Mouse (Mus musculus) liver, adult 2 months (tissue): ENCODE measurements around the gene Zkscan14. TPM values are rescaled to one million over a fixed set of nuclear protein-coding genes. Genes with fewer than 3 reads are reported as not detected.
A peak's percentile ranks its signal among the peaks of the same experiment; 100 is the strongest.

Experiments used
- DNase-seq: peaks from one replicate; pipeline ENCODE4 v3.0.0-alpha.2; 2011; ENCODE audit warnings: low read depth, low spot score; ENCODE audit errors: extremely low read depth
- H3K27ac ChIP-seq: fragments of 200-500 bp; replicated peaks from 2 replicates; pipeline ENCODE4 v1.5.1; 2012; ENCODE audit warnings: low read depth, mild to moderate bottlenecking, control low read depth, inconsistent platforms, low read length; ENCODE audit not compliant: insufficient read depth
- H3K27me3 ChIP-seq: fragments of 200-500 bp; 2 replicates; pipeline ENCODE4 v1.6.1; 2012; ENCODE audit warnings: mild to moderate bottlenecking, moderate library complexity, low read length, inconsistent platforms; ENCODE audit not compliant: control insufficient read depth, insufficient read depth
- H3K36me3 ChIP-seq: fragments of 200-500 bp; 2 replicates; pipeline ENCODE4 v1.6.1; 2012; ENCODE audit warnings: low read length, inconsistent platforms; ENCODE audit not compliant: control insufficient read depth, insufficient read depth
- H3K4me1 ChIP-seq: fragments of 200-500 bp; 2 replicates; pipeline ENCODE4 v1.6.1; 2011; ENCODE audit warnings: low read length; ENCODE audit not compliant: control insufficient read depth, insufficient read depth
- H3K4me3 ChIP-seq: fragments of 200-500 bp; 2 replicates; pipeline ENCODE4 v1.5.1; 2011; ENCODE audit warnings: low read depth, mild to moderate bottlenecking, control low read depth, low read length, moderate library complexity; ENCODE audit not compliant: insufficient read depth
- H3K79me2 ChIP-seq: fragments of 200-500 bp; 2 replicates; pipeline ENCODE4 v1.6.1; 2012; ENCODE audit warnings: inconsistent platforms, mild to moderate bottlenecking, low read length, moderate library complexity; ENCODE audit not compliant: control insufficient read depth, insufficient read depth
- H3K9ac ChIP-seq: fragments of 200-500 bp; 2 replicates; pipeline ENCODE4 v1.6.1; 2012; ENCODE audit warnings: low read depth, mild to moderate bottlenecking, control low read depth, inconsistent platforms, low read length
- CTCF ChIP-seq: fragments of 200-500 bp; IDR thresholded peaks from 2 replicates; pipeline ENCODE4 v1.5.1; 2011; ENCODE audit warnings: low read depth, low read length, control low read depth
- POLR2A ChIP-seq: fragments of 200-500 bp; IDR thresholded peaks from 2 replicates; pipeline ENCODE4 v1.6.1; 2011; ENCODE audit warnings: low read length, control low read depth; ENCODE audit not compliant: insufficient read depth; ENCODE audit errors: extremely low read depth
- WGBS: fragments of 180-500 bp; shearing (Covaris S2); methylation state at CpG from one replicate; pipeline ENCODE4 v1.1.7; 2018; 5-methylcytosine and 5-hydroxymethylcytosine counted together
- polyA plus RNA-seq: library from polyadenylated mRNA; depleted of rRNA; stranded (reverse); fragments of >200 nt; gene quantifications from 2 replicates; pipeline ENCODE4 v1.2.3, GENCODE M21; 2012
- total RNA-seq: library from RNA; depleted of rRNA; stranded (reverse); fragments of >200 nt; gene quantifications from 2 replicates; pipeline ENCODE4 v1.2.3, GENCODE M21; 2014

The Zkscan14 gene
- total and polyA plus RNA-seq, 2 experiments: 1.8 to 8.5 TPM

GRCm38 (mm10) chr5:145207954-145208353, 6.3 kb upstream of the Zkscan14 start:
- no peak overlapping the region for H3K4me3 ChIP-seq
- 87% methylated on average over 6 of the region's 6 CpGs for WGBS
- peaks cover 16% of the 10 kb centered on the region for H3K36me3 ChIP-seq
- H3K4me1 ChIP-seq: peaks cover 8% of the 10 kb centered on the region; the same call in 1 of the 2 replicates
- DNase-seq: no peak
- H3K27ac ChIP-seq: no peak overlapping the region
- H3K79me2 ChIP-seq: peaks cover 8% of the 10 kb centered on the region; the same call in 1 of the 2 replicates
- H3K27me3 ChIP-seq: no peaks in the 10 kb centered on the region
- TF ChIP-seq CTCF (no peak), POLR2A (no peak)
- no peak overlapping the region for H3K9ac ChIP-seq

GRCm38 (mm10) chr5:145207385-145207784, 5.7 kb upstream of the Zkscan14 start:
- H3K27ac ChIP-seq: no peak overlapping the region
- H3K79me2 ChIP-seq: peaks cover 8% of the 10 kb centered on the region; the same call in 1 of the 2 replicates
- H3K27me3 ChIP-seq: no peaks in the 10 kb centered on the region
- no peak overlapping the region for H3K4me3 ChIP-seq
- TF ChIP-seq CTCF (no peak), POLR2A (no peak)
- H3K9ac ChIP-seq: no peak overlapping the region
- 98% methylated on average over 6 of the region's 6 CpGs for WGBS
- DNase-seq: no peak
- peaks cover 8% of the 10 kb centered on the region; the same call in 1 of the 2 replicates for H3K4me1 ChIP-seq
- peaks cover 14% of the 10 kb centered on the region for H3K36me3 ChIP-seq

GRCm38 (mm10) chr5:145205041-145205440, 3.4 kb upstream of the Zkscan14 start:
- DNase-seq: peak; percentile 34
- Histone ChIP-seq H3K9ac (peak overlapping the region; percentile 55), H3K27ac (0 out of 2 replicates have a peak overlapping the region, but pooled peaks have one; percentile 34), H3K36me3 (peaks cover 8% of the 10 kb centered on the region), H3K27me3 (no peaks in the 10 kb centered on the region), H3K79me2 (peaks cover 12% of the 10 kb centered on the region; the same call in 1 of the 2 replicates), H3K4me3 (peak overlapping the region; percentile 46), H3K4me1 (peaks cover 11% of the 10 kb centered on the region; the same call in 1 of the 2 replicates)
- TF ChIP-seq CTCF (no peak), POLR2A (no peak)
- WGBS: 4% methylated on average over 9 of the region's 9 CpGs

- Histone ChIP-seq H3K79me2 (peaks cover 11% of the 10 kb centered on the region; the same call in 1 of the 2 replicates), H3K4me1 (peaks cover 11% of the 10 kb centered on the region; the same call in 1 of the 2 replicates), H3K9ac (peak within 1 kb of the TSS; percentile 72), H3K4me3 (peak within 1 kb of the TSS; percentile 64), H3K27ac (peak within 1 kb of the TSS; percentile 87), H3K27me3 (no peaks in the 10 kb centered on the region), H3K36me3 (peaks cover 5% of the 10 kb centered on the region)
- DNase-seq: peak; percentile 98
- WGBS: 1% methylated on average over 22 of the region's 22 CpGs
- TF ChIP-seq CTCF (no peak), POLR2A (peak; percentile 46; the same call in 1 of the 2 replicates)
These were observed 2.4 kb upstream of the Zkscan14 start, which contains the start of gene Zkscan5 for GRCm38 (mm10) chr5:145203936-145204691. Gene Zkscan5 (plus strand): TSS chr5:145204562.

GRCm38 (mm10) chr5:145202446-145202845, 778 bp upstream of the Zkscan14 start:
- no peak overlapping the region for H3K4me3 ChIP-seq
- no peak for DNase-seq
- WGBS: 47% methylated on average over 3 of the region's 3 CpGs
- no peak for TF ChIP-seq POLR2A
- no peak for TF ChIP-seq CTCF
- H3K9ac ChIP-seq: no peak overlapping the region
- H3K79me2 ChIP-seq: peaks cover 11% of the 10 kb centered on the region; the same call in 1 of the 2 replicates
- peaks cover 8% of the 10 kb centered on the region; the same call in 1 of the 2 replicates for H3K36me3 ChIP-seq
- H3K4me1 ChIP-seq: peaks cover 11% of the 10 kb centered on the region; the same call in 1 of the 2 replicates
- H3K27ac ChIP-seq: no peak overlapping the region
- H3K27me3 ChIP-seq: no peaks in the 10 kb centered on the region
